Mouse (Mus musculus) T-helper 17 cell (primary cell): Measurements from ENCODE around the gene Ube2q2.
"Not testable (repeated sequence)": the region's sequence is repeated elsewhere in the genome, so short reads cannot be mapped to it uniquely, and the experiment has no call there.

Source experiments
- in situ Hi-C, 2 experiments: fragments of 300-600 bp; cut with MboI, MseI; formaldehyde crosslinking; loops; 1 replicate in 1 of 2; 2 replicates in 1 of 2; pipeline ENCODE4 v1.15.1; 2025; ENCODE audit warnings: high pct_unique_total_duplicates in 2 of 2

The Ube2q2 gene

DNA sequence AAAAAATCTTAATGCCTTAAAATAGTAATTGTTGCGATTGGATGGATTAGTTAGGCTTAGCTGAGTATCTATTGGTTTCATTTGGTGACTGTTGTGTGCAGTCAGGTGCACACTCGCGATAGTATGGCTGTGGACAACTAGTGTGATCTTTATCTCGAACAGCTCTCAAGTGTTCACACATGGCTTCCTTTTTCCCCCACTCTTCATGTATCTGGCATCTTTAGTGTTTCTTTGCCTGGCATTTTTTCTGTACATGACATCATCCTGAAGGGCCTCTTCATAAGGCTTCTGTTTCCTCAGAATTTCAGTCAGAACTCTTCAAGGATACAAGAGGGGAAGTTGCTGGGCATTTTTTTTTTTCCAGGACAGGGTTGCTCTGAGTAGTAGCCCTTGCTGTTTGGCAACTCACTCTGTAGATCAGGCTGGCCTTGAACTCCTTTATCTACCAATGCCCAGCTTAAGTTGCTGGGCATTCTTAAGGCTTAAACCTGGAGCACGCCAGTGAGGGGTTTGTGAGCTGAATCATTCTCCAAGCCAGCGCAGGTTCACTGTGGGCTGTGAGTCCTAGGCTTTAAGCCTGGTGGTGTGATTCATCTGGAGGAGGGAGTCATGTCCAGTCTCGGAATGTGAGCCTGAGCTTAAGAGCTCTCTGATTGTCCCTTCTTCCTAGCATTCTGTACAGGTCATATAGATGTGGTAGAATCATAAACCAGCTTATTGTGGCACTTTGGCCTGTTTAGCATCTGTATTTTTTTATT, 22.2 kb downstream of the Ube2q2 start:
- in situ Hi-C loops = no loop called here

DNA sequence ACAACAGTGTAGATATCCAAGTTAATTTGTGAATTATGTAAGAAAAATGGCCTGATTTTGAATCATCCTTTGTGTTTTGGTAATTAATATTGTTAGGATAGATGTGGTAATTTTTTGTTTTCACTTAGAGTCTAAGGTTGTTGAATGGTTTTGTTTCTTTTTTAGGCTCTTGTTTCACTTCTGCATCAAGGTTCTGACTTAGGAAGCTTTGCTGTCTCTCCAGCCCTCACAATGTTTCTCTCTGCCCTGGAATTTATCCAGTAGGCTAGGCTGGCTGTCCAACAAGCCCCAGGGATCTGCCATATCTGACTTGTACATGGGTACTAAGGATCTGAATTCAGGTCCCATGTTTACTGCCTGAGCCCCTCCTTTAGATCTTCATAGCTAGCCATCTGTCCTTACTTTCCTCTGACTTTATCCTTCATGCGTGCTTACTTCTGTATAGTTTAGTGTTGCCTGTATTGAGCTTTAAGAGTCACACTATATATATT, 23.6 kb downstream of the Ube2q2 start:
- in situ Hi-C loops = no loop called here

DNA sequence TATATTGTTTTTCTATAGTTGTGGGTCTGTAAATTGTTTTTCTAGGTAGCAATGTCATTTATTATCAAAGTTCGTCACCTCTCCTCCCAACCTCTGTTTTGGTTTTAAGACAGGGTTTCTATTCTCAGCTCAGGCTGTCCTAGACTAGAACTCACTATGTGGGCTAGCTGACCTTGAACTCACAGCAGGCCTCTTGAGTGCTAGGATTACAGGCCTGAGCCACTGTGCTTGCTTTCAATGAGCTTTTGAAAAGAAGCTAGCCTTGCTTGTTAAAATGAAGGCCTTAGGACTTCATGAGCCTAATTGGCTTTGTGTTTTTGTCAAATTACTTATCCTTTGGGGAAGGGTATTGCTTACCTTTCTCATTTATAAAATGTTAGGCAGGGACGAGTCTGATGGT, 25.6 kb downstream of the Ube2q2 start:
- in situ Hi-C loops = no loop called here

DNA sequence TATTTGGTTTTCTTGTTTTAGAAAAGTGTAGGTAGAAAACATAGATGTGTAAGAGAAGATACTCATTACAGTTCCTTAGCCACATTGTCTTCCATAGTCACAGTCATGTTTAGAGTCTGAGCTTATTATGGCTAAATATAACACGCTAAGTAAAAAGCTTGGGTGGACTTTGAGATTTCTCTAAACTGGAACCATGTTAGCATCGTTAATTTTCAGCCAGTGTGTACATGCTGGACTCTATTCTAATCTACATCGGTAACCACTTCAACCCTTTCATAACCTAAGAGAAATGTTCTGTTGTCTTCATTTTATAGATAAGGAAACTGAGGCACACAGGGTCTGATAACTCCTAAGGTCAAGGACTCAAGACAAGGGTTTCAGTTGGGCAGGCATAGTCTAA, 47.2 kb downstream of the Ube2q2 start:
- in situ Hi-C loops = no loop called here

DNA sequence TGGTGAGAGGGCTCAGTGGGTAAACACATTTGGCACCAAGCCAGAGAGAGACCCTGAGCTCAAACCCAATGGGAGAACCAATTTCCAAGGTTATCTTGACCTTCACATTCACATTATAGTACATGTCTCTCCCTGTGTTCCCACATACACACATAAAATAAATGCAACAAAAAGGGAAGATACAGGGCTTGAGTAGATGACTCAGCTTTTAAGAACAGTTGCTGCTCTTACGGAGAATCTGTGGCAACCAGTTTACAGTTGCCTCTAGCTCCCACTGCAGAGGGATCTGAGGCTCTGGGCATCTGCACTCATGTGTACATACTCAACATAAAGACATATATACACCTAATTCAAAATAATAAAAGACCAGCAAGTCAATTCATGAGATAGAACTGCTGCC, 49.6 kb downstream of the Ube2q2 start:
- in situ Hi-C loops = no loop called here

GRCm38 (mm10) chr9:55199348-55199747, 50.7 kb downstream of the Ube2q2 start:
- in situ Hi-C loops = no loop called here

- in situ Hi-C loops = no loop called here
Observed at GRCm38 (mm10) chr9:55208458-55208789, 59.8 kb downstream of the Ube2q2 start.

DNA sequence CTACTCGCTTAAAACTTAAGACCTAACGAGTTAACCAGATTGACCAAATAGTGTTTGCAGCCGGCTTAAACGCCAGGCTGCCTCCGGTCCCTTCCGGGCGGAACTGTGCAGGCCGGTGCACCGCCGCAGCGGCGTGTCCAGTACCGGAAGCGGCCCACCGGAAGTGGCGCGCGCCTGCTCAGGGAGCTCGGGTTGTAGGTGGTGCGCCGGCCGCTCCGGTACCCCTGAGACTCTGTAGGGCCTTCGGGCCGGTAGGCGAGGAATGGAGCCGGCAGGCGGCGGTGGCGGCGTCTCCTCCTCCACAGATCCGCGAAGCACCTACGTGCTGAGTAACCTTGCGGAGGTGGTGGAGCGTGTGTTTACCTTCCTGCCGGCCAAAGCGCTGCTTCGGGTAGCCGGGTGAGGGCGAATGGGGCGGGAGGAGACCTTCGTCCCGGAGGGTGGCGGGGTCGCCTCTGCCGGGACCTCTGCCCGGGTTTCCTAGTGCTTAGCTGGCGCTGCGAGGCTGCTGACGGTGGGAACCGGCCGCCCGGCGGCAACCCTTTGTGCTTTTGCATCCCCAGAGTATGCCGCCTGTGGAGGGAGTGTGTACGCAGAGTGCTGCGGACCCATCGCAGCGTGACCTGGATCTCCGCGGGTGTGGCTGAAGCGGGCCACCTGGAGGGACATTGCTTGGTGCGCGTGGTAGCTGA, 60.3 kb downstream of the Ube2q2 start, which contains the start of gene Fbxo22:
TSS of gene Fbxo22 (plus strand) at position 136 of the 692 bp plus-strand sequence.
- in situ Hi-C loops = no loop called here

- in situ Hi-C loops = no loop called here
Observed at GRCm38 (mm10) chr9:55211611-55212010, 63.0 kb downstream of the Ube2q2 start.

DNA sequence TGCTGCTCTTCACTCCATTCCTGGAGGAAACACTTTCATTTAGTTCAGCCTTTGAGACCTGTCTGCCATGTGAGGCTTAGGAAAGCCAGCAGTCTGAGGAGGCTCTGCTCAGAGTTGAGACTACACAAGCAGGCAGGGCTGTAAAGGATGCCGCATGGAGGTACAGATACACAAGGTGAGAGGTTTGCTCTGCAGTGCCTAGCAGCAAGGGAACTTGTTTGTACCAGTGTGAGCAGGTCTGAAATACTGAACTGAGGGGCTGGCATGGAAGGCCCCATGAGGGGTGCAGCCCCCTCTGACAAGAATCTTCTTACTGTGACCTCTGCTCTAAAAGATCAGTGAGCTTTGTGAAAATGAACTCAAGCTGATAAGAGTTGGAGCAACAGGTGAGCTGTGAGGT, 64.7 kb downstream of the Ube2q2 start:
- in situ Hi-C loops = no loop called here

DNA sequence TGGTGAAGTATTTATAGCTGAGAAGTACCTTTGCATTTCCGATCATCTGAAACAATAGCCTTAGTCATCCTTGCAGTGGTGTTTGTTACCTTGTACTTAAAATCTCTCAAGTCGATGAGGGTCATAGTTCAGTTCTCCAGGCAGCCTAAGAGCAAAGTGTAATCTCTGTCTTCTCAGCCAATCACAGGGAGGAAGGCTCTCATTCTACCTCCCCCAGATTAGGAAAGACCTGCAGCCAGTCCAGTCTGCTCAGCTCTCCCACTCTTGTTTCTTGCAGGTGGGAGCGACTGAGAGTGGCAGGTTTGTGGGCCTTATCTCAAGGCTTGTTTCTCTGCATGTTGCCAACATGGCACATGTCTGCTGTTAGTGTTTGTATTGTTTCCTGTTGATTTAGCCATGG, 66.4 kb downstream of the Ube2q2 start:
- in situ Hi-C loops = no loop called here

GRCm38 (mm10) chr9:55215648-55216047, 67.0 kb downstream of the Ube2q2 start:
- in situ Hi-C loops = no loop called here

GRCm38 (mm10) chr9:55216078-55216477, 67.4 kb downstream of the Ube2q2 start:
- in situ Hi-C loops = no loop called here

- in situ Hi-C loops = no loop called here
Observed at GRCm38 (mm10) chr9:55217381-55217780, 68.7 kb downstream of the Ube2q2 start.

DNA sequence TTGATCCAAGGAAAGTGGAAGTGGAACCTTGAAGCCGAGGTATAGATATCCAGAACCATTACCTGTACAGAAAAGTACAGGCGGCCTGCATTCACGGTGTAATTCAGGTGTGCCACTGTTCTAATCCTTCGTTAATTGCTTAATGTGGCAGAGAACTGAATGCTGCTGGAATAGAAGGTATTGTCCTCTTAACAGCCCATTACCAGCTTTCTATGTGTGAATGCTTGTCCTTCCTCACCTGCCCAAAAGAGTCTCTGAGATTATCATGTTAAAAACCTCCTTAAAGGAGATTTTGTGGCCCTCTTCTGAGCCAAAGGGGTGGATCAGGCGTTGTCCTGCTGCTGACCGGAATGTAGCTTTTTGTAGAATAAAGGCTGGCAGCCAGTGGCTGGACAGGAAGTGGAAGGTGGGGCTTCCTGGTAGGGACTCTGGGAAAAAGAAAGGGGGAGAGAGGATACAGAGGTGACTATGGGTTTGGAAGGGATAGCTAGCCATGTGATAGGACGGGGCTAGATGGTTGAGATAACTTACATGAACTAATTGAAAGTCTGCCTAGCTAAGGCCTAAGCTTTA, 76.6 kb downstream of the Ube2q2 start:
- in situ Hi-C loops = no loop called here

GRCm38 (mm10) chr9:55226251-55226650, 77.6 kb downstream of the Ube2q2 start:
- in situ Hi-C loops = no loop called here

GRCm38 (mm10) chr9:55228149-55228548, 79.5 kb downstream of the Ube2q2 start:
- in situ Hi-C loops = no loop called here

- in situ Hi-C loops = no loop called here
Observed at GRCm38 (mm10) chr9:55229010-55229409, 80.4 kb downstream of the Ube2q2 start.

DNA sequence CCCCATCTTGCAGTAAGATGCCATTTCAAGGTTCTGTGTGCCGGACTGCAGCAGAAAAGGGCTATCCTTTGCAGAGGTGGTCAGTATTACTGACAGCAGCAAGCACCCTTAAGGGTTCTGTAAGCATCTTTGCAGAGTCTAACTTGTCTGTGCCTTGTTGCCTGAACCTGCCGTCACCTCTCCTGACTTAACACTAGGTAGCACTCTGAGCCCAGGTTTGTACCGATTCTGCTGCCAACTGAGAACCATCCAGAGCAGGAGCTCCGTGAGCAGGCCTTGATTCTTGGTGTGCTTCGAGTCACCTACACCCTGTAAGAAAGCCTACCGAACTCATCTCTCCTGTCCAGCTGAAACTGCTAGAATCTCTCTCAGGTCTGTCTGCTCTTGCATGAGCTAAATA, 82.9 kb downstream of the Ube2q2 start:
- in situ Hi-C loops = no loop called here

DNA sequence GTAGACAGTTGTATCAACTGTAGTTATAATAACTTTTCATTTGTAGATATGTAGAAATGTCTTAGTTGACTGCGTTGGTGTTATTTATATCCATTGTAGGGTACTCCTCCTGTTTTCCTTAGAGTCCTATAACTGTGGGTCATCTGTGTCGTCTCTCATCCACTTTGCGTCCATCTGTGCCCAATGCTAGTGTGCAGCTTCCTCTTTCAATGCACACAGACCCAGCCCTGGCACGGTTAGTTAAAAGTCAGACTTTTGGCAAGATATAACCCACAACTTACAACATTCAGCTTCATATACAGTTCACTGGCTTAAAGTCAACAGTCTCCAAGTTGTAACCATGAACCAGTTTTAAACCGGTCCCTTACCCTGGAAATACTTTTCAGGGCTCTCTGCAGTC, 83.5 kb downstream of the Ube2q2 start:
- in situ Hi-C loops = no loop called here

- in situ Hi-C loops = no loop called here
Observed at GRCm38 (mm10) chr9:55232586-55232985, 83.9 kb downstream of the Ube2q2 start.

- in situ Hi-C loops = not testable (repeated sequence)
Observed at GRCm38 (mm10) chr9:55233076-55233475, 84.4 kb downstream of the Ube2q2 start.
